Mouse (Mus musculus) adrenal gland (tissue): ENCODE measurements around the gene Pik3r3.
"Not testable (repeated sequence)": the region's sequence is repeated elsewhere in the genome, so short reads cannot be mapped to it uniquely, and the experiment has no call there.

Experiments
- intact Hi-C: fragments of 180-260 bp; cut with DNase I; formaldehyde crosslinking; loops from one replicate; pipeline ENCODE4 v1.15.1; 2025

The Pik3r3 gene

GRCm38 (mm10) chr4:116217661-116218060, 3.8 kb upstream of the Pik3r3 start:
- intact Hi-C loops = not testable (repeated sequence)

DNA sequence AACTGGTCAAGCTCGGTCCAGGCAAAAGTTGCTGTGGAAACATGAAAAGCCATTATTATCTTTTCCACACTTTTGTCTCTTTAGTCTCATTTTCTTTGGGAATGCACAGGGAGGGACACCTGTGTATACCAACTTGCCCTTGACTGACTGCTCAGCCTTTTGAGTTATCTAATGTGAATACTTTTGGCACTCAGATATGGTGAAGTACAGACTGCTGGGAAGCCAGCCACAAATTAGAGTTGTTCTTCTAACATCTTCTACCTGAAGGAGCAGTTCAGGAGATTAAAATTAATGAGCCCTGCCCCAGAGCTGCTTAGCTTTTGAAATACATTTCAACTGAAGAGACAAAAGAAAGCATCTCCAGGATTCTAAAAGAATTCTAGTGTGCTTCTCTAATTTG, 2.4 kb upstream of the Pik3r3 start:
- intact Hi-C loops = no loop called here

DNA sequence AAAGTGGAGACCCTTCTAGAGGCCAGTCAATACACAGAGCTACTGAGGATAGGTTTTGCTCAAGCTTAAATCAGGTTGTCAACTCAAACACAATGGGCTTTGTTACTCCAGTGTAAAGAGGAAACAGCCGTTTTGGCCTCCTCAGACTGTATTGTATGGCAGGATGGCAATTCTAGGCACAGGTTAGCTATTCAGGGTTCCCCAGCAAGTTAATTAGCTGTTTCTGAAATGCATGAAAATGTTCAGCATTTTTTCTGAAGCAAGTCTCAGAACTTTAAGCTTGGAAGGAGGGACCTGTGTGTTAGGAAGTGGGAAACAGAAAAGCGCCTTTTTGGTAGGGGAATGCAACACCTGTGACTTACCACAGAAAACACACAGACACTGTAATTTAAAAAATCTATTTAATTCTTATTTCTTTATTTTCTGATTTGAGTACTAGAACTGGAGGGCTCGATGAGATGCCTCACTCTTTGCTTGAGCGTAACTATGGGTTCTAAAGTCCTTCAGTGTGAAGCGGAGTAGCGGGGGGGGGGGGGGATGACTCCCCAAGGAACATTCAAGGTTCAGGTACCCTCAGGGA, 1.3 kb upstream of the Pik3r3 start:
- intact Hi-C loops = loop anchor here (5.0 kb wide), 1 partner anchor 48 kb away; the partner anchor contains the start of genes 1700042G07Rik and Gm49337

DNA sequence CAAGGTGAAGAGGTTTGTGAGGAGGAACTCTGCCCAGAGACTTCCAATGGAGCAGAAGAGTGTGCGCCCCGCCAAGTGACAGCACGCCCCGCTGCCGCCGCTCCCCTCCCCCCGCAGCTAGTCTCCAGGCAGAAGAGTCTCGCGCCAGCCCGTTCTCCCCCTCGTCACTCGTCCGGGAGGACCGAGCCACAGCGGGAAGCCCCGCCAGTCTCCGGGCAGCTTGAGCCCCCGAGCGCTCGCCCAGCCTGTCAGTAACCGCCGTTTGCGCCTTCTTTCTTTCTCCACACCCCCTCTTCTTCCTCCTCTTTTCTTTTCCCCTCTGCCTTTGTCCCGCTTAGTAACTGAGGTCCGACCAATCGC, 658 bp upstream of the Pik3r3 start:
- intact Hi-C loops = loop anchor here (5.0 kb wide), 1 partner anchor 48 kb away; the partner anchor contains the start of genes 1700042G07Rik and Gm49337

DNA sequence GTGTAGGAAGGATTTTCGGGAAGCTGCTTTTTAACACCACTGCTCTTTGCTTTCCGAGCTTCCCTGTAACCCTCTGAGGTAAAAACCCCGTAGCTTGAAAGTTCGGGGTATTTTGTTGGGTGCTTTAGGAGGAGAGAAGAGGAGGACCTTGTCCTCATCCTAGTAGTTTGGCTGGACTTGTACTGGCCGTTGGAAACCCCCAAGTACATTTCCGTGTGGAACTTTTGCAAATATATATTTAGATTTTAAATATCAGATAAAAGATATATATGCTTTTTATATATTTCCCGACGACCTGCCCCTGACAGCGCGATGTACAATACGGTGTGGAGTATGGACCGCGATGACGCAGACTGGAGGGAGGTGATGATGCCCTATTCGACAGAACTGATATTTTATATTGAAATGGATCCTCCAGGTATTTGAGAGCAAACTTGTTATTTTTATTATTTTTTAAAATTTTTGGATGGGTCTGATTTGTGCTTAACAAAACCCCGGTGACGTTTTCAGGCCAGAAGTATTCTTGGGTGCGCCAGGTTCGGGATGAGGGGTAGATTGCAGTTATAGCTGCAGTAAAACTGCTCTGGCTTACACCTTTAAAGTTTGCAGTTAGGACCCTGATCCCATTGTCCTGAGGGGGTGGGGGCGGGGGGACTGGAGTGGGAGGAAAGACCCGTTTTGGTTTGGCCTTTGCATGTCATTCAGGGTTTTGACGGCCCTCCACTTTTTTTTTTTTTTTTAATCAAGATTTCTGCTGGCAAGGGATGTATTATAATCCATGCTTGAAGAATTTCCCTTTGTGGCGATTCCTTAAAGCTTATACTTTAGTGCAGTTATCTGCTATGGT, 801 bp downstream of the Pik3r3 start:
- intact Hi-C loops = loop anchor here (5.0 kb wide), 1 partner anchor 50 kb away; the partner anchor contains the start of genes 1700042G07Rik and Gm49337

- intact Hi-C loops = loop anchor here (5.0 kb wide), 1 partner anchor 50 kb away; the partner anchor contains the start of genes 1700042G07Rik and Gm49337
These were observed 1.4 kb downstream of the Pik3r3 start for GRCm38 (mm10) chr4:116222843-116223119.

DNA sequence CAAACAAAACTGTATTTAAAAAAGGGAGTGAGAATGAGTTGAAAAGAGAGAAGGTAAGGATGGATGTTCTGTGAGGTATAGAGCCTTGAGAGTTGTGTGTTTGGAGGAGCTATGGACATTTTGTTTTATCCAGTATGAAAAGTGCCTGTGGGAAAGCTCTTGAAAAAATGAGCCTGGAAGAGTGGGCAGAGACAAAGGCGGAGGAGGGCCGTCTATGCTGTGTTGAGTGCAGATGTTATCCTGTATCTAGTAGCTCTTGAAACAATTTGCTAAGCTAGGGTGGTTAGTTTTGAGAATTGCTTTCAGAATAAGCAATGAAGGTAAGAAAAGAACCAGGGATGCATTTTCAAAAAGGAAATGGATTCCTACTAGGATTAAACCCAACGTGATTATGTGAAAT, 22.0 kb downstream of the Pik3r3 start:
- intact Hi-C loops = no loop called here

GRCm38 (mm10) chr4:116244240-116244639, 22.8 kb downstream of the Pik3r3 start:
- intact Hi-C loops = no loop called here

- intact Hi-C loops = not testable (repeated sequence)
These were observed 24.5 kb downstream of the Pik3r3 start for GRCm38 (mm10) chr4:116245926-116246325.

DNA sequence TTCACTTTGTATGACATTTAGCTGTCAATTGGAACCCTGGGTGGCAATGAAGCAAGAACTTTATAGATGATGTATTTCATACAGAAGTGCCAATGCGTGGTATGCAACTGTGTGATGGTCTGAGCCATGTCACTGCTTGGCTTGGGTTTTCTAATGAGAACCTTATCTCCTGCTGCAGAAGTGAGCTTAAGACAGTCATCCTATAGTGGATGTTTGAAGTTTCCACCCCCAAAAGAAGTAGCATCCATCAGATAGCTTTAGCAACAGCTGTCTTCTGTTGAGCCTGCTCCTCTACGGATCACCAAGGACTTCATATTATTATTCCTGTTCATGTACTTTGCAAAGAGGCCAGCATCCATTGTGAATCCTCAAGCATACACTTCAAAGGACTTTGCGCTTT, 28.6 kb downstream of the Pik3r3 start:
- intact Hi-C loops = no loop called here

DNA sequence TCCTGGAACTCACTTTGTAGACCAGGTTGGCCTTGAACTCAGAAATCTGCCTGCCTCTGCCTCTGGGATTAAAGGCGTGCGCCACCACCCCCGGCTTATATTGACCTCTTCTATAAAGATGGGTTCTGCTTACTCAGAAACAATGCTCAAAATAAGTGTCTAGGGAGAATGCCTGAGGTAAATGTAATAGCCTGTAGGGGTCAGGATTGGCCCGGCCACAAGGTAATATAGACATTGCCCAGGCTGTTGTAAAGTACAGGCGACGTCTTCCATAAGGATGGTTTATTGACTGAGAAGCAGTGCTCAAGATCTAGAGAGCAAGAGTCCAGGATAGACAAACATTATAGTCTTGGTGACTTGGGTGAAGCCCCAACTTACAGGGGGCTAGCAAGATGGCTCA, 46.8 kb downstream of the Pik3r3 start:
- intact Hi-C loops = no loop called here

DNA sequence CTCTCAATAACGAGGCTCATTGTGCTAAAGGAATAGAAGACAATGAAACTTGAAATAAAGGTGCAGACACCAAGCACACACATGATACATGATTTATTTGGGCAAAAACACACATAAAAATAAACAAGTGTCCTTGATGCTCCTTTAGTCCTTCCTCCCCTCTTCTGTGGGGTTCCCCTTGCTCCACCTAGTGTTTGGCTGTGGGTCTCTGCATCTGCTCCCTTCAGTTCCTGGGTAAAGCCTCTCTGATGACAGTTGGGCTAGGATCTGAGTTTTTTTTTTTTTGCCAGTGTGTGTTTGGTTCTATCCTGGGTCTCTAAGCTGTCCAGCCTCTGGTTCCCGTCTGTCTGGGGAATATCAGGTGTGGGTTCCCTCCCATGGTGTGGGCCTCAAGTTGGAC, 60.8 kb downstream of the Pik3r3 start:
- intact Hi-C loops = loop anchor here (5.0 kb wide), 1 partner anchor 115 kb away; the partner anchor contains the start of gene Tspan1

DNA sequence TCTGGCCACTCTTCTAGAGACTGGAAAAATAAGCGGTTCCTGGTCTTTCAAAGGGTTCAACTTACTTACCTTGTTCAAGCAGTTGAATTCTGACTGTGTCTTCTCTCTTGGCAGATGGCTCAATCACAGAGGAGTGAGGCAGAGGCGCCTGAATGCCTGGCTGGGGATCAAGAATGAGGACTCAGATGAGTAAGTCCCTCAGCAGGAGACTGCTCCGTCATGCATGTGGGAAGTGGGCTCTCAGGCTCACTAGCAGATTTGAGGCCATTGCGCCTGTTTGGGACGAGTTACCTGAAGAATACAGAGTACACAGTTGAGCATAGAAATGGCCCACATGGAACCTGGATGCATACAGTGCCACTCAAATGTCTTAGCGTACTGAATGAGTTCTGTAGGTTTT, 70.1 kb downstream of the Pik3r3 start:
- intact Hi-C loops = no loop called here

DNA sequence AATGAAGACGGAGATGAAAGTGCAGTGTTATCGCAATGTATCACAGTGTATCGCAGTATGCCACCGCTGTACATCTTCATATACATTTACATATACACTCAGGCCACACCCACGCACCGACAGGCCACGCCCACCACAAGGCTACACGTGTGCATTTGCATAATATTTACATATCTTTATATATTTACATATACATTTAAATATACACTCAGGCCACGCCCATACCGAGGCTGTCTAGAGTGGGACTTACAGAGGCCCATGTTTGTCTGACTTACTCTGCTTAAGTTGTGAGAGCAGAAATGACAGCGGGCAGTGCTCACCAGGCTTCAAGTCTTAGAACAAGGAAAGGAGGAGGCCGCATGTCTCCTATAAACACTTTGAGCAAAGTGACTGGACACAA, 71.9 kb downstream of the Pik3r3 start:
- intact Hi-C loops = no loop called here

- intact Hi-C loops = no loop called here
These were observed 79.5 kb downstream of the Pik3r3 start for GRCm38 (mm10) chr4:116300878-116301355.

- intact Hi-C loops = no loop called here
These were observed 83.1 kb downstream of the Pik3r3 start for GRCm38 (mm10) chr4:116304551-116304950.

DNA sequence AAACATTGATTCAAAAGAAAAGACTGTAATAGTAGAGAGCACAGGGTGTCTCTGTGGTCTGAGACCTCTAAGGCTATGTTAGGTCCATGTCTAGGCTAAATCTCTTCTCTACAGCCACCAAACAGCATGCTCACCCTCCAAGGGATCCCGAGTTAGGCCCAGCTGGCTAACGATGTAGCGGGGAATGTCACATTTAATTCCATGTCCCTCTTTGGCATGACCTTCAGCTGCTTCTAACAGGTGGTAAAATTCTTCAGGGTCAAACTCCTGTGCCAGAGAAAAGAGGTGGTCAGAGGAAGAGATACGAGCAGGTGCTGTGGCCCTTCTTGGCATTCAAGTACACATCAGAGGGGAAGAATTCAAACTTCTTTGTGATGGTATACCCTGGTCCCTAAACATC, 96.2 kb downstream of the Pik3r3 start:
- intact Hi-C loops = no loop called here

GRCm38 (mm10) chr4:116322127-116322526, 100.7 kb downstream of the Pik3r3 start:
- intact Hi-C loops = no loop called here

DNA sequence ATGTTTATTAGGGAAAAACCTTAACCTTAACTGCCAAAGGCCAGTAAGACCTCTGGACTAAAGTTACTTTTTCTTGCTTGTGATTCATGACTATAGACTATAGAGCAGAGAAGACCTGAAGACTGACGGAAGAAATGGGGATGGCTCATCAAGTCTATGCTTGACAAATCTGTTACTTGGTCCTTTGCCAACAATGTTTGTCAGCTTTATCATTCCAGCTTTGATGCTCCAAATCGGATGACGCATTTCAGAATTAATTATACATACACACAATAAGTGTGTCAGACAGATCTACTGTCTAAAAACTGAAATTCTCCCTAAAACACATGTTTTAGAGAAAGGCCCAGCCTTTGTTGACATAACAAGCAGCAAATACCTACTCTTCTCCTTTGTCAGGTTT, 107.8 kb downstream of the Pik3r3 start:
- intact Hi-C loops = no loop called here

DNA sequence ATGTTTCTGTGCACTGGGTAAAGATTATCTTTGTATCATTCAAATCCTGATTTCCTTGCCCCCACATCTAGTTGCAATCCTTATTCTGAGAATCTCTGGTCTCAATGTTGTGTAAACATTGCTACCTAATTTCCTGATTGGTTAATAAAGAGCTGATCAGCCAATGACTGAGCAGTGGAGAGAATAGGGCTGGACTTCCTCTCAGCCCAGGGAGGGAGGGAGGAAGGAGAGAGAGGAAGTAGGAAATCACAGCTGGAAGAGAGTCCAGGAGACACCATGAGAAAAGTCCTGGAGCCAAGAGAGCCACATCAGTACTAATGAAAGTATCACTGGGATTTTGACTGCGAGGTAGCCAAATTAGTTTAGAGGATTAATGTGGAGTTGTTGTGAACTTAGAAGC, 114.9 kb downstream of the Pik3r3 start:
- intact Hi-C loops = no loop called here

- intact Hi-C loops = loop anchor here (5.0 to 10.0 kb wide), 2 partner anchors 105 to 183 kb away; no protein-coding TSS in a partner anchor
These were observed 120.7 kb downstream of the Pik3r3 start for GRCm38 (mm10) chr4:116342119-116342518.

- intact Hi-C loops = no loop called here
These were observed 131.1 kb downstream of the Pik3r3 start for GRCm38 (mm10) chr4:116352496-116352895.
